Mouse (Mus musculus) kidney, postnatal 0 days (tissue): ENCODE measurements around the gene Apba2. TPM values are rescaled to one million over a fixed set of nuclear protein-coding genes. Genes with fewer than 3 reads are reported as not detected.

Experiments
- ATAC-seq: fragments of 200-750 bp; cut with Nextera tagmentation; replicated peaks from 2 replicates; pipeline ENCODE4 v1.8.0; 2017; ENCODE audit warnings: low read depth, moderate number of reproducible peaks, moderate TSS enrichment, moderate library complexity; ENCODE audit not compliant: low FRiP score
- DNase-seq: peaks from one replicate; pipeline ENCODE4 v3.0.0-alpha.2; 2016; ENCODE audit warnings: low spot score
- H3K27ac ChIP-seq: fragments of 300-500 bp; sonication (generic); 2 replicates; pipeline ENCODE4 v1.5.1; 2014; ENCODE audit warnings: mild to moderate bottlenecking
- H3K27me3 ChIP-seq: fragments of 300-500 bp; sonication (generic); 2 replicates; pipeline ENCODE4 v1.6.1; 2014; ENCODE audit warnings: low read length, mixed read lengths; ENCODE audit not compliant: insufficient read depth
- H3K36me3 ChIP-seq: fragments of 300-500 bp; sonication (generic); 2 replicates; pipeline ENCODE4 v1.6.1; 2014; ENCODE audit warnings: low read length, mixed read lengths; ENCODE audit not compliant: insufficient read depth
- H3K4me1 ChIP-seq: fragments of 300-500 bp; sonication (generic); replicated peaks from 2 replicates; pipeline ENCODE4 v1.6.1; 2014; ENCODE audit warnings: antibody characterized with exemption, low read length, mixed read lengths; ENCODE audit not compliant: insufficient read depth
- H3K4me2 ChIP-seq: fragments of 300-500 bp; sonication (generic); 2 replicates; pipeline ENCODE4 v1.6.1; 2014; ENCODE audit warnings: mild to moderate bottlenecking, low read length, moderate library complexity, mixed read lengths
- H3K4me3 ChIP-seq: fragments of 300-500 bp; sonication (generic); replicated peaks from 2 replicates; pipeline ENCODE4 v1.5.1; 2014; ENCODE audit warnings: low read depth, low read length
- H3K9ac ChIP-seq: fragments of 300-500 bp; sonication (generic); 2 replicates; pipeline ENCODE4 v1.6.1; 2014; ENCODE audit warnings: low read depth, low read length
- H3K9me3 ChIP-seq: fragments of 300-500 bp; sonication (generic); replicated peaks from 2 replicates; pipeline ENCODE4 v1.6.1; 2016; ENCODE audit warnings: low read length, inconsistent platforms, mixed read lengths
- CTCF ChIP-seq: IDR thresholded peaks from 2 replicates; pipeline ENCODE4 v1.5.1; 2016; ENCODE audit warnings: antibody characterized with exemption, low read depth, mild to moderate bottlenecking, moderate library complexity
- WGBS: fragments of 180-500 bp; shearing (Covaris S2); extraction: QIAGEN DNeasy Blood & Tissue Kit; methylation state at CpG from one replicate; pipeline ENCODE4 v1.1.7; 2014; 5-methylcytosine and 5-hydroxymethylcytosine counted together
- polyA plus RNA-seq: library from polyadenylated mRNA; unstranded; fragments of >200 nt; fragmentation: Nextera tagmentation; extraction: Ambion mirVana; gene quantifications from 2 replicates; pipeline ENCODE4 v1.2.1, GENCODE M21; 2015

Gene Apba2
- polyA plus RNA-seq, 1 experiment from 2014 or later = 1.7 TPM

DNA sequence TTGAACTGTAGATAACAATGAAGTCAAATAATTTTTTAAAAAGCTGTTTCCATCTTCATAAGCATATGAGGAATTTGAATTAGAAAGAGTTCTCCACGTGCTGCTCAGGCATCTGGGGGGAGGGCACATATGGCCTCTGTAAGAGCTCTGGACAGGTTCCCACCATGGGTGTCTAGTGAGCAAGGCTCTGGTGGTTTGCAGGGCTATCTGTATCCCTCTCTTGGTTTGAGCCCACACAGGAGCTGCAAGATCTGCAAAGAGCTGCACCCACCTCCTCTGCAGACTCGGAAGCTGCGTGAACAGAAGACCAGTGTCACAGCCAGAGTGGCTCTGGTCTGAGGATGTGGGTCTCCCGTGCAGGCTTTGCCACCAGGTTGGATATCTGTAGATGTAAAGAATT lies 78.8 kb downstream of the Apba2 start:
- Histone ChIP-seq H3K36me3 (no peaks in the 10 kb centered on the region), H3K4me1 (no peaks in the 10 kb centered on the region), H3K4me2 (no peak overlapping the region), H3K4me3 (no peak overlapping the region), H3K27ac (no peak overlapping the region), H3K9ac (no peak overlapping the region), H3K9me3 (no peaks in the 10 kb centered on the region), H3K27me3 (no peaks in the 10 kb centered on the region)
- no peak for TF ChIP-seq CTCF
- DNase-seq (no peak), ATAC-seq (no peak)
- WGBS = 50% methylated on average over 4 of the region's 4 CpGs

DNA sequence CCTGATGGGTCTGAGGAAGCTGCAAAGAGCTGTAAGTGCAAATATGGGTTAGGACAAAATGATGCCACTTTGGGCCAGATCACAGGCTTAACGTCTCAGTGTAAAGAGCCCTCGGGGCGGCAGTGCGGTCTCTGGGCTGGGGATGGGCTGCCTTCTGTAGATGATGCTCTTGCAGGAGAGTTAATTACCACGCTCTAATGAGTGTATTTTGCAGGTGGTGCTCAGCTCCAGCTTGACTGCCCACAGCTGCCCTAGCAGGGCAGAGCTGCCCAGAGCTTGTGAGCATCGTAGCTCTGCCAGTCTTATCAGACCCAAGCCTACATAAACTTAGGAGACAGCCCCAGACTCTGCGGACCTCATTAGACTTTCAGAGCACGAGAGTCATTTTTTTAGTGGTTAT lies 80.9 kb downstream of the Apba2 start:
- Histone ChIP-seq H3K4me3 (no peak overlapping the region), H3K36me3 (no peaks in the 10 kb centered on the region), H3K27ac (no peak overlapping the region), H3K9me3 (no peaks in the 10 kb centered on the region), H3K4me1 (no peaks in the 10 kb centered on the region), H3K27me3 (no peaks in the 10 kb centered on the region), H3K9ac (no peak overlapping the region), H3K4me2 (no peak overlapping the region)
- TF ChIP-seq CTCF = no peak
- 40% methylated on average over 8 of the region's 8 CpGs for WGBS
- no peak for ATAC-seq
- DNase-seq = no peak

DNA sequence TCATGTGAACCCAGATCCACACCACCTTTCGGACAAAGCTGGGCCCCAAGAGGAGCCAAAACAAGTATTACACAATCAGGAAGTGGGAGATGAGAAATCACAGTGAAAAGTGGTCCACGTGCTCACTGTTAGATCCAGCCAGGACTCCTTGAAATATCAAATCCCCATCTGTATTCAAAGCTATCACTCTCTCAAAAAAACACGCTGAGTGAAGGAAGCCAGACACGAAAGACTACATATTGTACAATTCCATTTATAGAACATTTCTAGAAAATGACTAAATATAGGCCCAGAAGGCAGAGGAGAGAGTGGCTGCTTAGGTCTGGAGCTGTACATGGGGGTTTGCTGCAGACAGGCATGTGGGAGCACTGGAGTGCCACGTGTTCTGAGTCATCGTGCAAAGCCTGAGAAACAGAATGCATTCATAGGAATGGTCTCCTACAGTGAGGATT lies 82.2 kb downstream of the Apba2 start:
- Histone ChIP-seq H3K9me3 (no peaks in the 10 kb centered on the region), H3K4me3 (no peak overlapping the region), H3K27me3 (no peaks in the 10 kb centered on the region), H3K27ac (no peak overlapping the region), H3K4me2 (no peak overlapping the region), H3K9ac (no peak overlapping the region), H3K4me1 (no peaks in the 10 kb centered on the region), H3K36me3 (no peaks in the 10 kb centered on the region)
- WGBS = 82% methylated on average over 6 of the region's 6 CpGs
- no peak for TF ChIP-seq CTCF
- ATAC-seq = no peak
- DNase-seq = no peak

DNA sequence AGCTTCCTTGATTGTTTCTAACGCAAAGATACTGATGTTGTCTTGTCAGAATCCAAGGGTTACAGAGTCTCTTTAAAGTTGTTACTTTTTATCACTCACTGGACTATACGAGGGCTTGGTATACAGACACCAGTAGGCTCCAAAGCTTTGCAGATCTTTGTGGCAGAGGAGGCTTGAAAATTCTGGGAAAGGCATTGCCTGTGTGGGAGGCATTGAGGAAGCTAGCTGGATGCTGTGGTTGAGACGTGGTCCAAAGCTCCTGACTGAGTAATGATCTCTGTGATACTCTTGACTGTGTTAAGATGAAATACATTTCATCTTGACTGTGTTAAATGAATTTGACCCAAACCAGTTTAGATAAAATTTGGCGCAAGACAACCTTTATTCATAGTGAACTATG lies 84.6 kb downstream of the Apba2 start:
- H3K27me3 ChIP-seq = no peaks in the 10 kb centered on the region
- H3K9ac ChIP-seq = no peak overlapping the region
- no peaks in the 10 kb centered on the region for H3K36me3 ChIP-seq
- WGBS = 64% methylated on average over 4 of the region's 4 CpGs
- no peak for ATAC-seq
- H3K9me3 ChIP-seq = no peaks in the 10 kb centered on the region
- no peak for TF ChIP-seq CTCF
- no peaks in the 10 kb centered on the region for H3K4me1 ChIP-seq
- H3K4me3 ChIP-seq = no peak overlapping the region
- H3K4me2 ChIP-seq = no peak overlapping the region
- DNase-seq = no peak
- H3K27ac ChIP-seq = no peak overlapping the region

DNA sequence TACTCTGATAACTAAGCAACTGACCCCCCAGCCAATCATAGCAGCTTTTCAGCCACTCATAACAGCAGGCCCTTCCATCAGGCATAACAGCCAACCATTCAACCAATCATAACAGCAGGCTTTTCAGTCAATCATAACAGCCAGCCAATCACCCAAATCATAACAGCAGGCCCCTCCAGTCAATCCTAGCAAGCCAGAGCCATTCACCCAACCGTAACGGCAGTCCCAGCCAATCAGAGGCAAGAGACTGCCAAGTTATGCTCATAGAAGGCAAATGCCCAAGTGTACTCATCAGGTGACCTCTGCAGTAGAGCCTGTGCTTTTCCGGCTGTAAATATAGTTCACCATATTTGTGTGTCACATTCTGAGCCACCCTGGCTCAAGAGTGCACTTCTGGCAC lies 85.1 kb downstream of the Apba2 start:
- WGBS = 96% methylated on average over 3 of the region's 3 CpGs
- no peak overlapping the region for H3K4me3 ChIP-seq
- H3K27ac ChIP-seq = no peak overlapping the region
- H3K9ac ChIP-seq = no peak overlapping the region
- H3K4me2 ChIP-seq = no peak overlapping the region
- H3K9me3 ChIP-seq = no peaks in the 10 kb centered on the region
- TF ChIP-seq CTCF = no peak
- ATAC-seq (no peak), DNase-seq (no peak)
- H3K36me3 ChIP-seq = no peaks in the 10 kb centered on the region
- H3K4me1 ChIP-seq = no peaks in the 10 kb centered on the region
- no peaks in the 10 kb centered on the region for H3K27me3 ChIP-seq

DNA sequence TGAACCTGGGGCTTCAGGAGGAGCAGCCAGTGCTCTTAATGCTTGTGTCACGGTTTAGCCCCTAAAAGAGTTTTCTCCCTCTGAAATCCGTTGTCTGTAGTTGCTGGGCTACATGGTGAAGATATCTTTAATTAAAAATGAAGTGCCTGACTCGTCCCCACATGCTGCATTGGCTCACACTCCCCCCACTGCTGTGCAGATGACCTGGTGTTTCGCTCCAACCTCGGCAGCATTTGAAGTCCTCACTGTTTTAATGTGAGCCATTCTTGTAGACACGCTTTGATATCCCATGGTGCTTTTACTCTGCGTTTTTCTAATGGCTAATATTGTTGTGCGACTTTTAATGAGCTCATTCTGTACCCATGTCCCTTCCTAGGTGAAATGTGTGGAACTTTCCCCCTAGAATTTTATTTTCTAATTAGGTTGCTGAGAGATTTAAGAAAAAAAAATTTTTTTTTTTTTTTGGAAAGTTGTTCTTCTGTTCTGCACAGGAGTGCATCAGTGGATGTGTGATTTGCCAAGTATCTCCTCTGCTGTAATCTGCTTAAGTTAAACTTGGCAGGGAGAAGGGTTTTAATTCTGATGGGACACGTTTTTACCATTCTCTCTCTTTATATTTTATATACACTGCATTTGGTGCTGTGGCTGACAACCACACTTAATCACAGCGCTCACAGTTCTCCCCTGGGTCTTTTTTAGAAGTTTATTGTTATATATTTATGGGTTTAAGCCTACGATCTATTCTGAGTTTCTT lies 87.3 kb downstream of the Apba2 start:
- H3K9me3 ChIP-seq = no peaks in the 10 kb centered on the region
- 67% methylated on average over 11 of the region's 11 CpGs for WGBS
- H3K36me3 ChIP-seq = no peaks in the 10 kb centered on the region
- no peaks in the 10 kb centered on the region for H3K4me1 ChIP-seq
- H3K27me3 ChIP-seq = no peaks in the 10 kb centered on the region
- H3K4me2 ChIP-seq = no peak overlapping the region
- H3K27ac ChIP-seq = no peak overlapping the region
- TF ChIP-seq CTCF = no peak
- H3K4me3 ChIP-seq = no peak overlapping the region
- no peak overlapping the region for H3K9ac ChIP-seq
- no peak for DNase-seq
- ATAC-seq = no peak

DNA sequence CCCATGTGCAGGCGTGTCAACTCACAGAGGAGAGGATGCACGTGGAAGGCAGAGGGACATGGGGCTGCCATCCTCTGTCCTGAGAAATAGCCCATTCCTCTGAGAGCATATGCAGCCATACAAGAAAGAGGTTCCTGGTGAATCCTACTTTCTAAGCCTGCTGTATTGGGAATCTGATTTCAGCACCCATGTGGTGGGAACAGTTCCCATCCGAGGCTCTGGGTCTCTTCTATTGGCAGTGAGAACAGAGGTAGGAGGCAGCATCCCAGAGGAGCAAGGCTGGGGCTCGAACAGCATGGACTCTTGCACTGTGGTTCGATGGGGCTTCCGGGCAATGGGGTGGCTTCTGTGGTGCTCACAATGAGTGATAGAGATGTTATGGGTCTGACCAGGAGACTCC lies 93.8 kb downstream of the Apba2 start:
- no peak for ATAC-seq
- H3K9me3 ChIP-seq = no peaks in the 10 kb centered on the region
- no peaks in the 10 kb centered on the region for H3K36me3 ChIP-seq
- no peak for TF ChIP-seq CTCF
- H3K27me3 ChIP-seq = no peaks in the 10 kb centered on the region
- H3K4me1 ChIP-seq = no peaks in the 10 kb centered on the region
- no peak overlapping the region for H3K4me3 ChIP-seq
- no peak overlapping the region for H3K27ac ChIP-seq
- WGBS = 60% methylated on average over 6 of the region's 6 CpGs
- H3K4me2 ChIP-seq = no peak overlapping the region
- peak; percentile 23 for DNase-seq
- H3K9ac ChIP-seq = no peak overlapping the region
